Mouse (Mus musculus): ENCODE data around the gene Sec14l2.

DNA sequence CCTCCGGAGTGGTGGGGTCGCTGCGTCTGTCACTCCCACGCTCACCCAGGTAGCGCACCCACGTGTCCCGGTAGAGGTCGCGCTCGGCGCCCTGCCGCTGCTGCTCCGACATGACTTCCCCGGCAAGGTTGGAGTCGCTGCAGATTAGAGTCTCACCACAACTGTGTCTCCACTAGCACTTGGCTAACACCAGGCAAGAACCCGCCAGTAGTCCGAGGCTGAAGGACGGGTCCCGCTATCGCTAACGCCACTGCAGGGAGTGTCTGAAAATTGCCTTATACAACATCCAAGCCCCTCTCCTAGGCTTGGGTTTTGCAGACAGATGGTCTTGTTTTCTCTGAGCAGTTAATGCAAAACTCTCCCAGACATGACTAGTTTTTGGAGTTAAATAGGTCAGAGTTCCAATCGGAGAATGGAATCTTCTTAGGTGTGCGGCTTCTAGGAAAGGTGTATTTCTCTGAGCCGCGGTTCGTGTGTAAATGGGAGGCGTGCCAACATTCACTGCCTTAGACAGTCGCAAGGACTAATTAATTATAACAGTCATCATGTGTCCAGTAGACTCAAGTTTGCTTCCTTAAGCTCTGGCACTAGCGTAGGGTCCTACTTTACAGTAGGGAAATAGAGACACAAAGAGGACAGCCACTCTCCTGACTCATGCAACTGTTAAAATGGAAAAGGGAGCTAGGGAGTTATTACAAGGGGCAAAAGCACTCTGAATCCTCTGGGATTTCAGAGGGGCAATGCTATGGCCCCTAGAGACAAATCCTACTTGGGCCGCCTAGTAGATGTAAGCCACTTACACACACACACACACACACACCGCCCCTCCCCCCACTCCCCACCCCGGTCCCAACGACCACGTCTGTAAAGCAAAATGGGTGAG lies 27.8 kb downstream of the Sec14l2 start, which contains the start of gene Mtfp1:
- TF ChIP-seq CEBPB (IDR thresholded peaks at IDR 0.05; ENCODE audit: insufficient read depth, poor library complexity, severe bottlenecking) = no peak
- TF ChIP-seq E2F4 (IDR thresholded peaks at IDR 0.05; ENCODE audit: insufficient read depth) = no peak
- TF ChIP-seq POLR2AphosphoS2 (IDR thresholded peaks at IDR 0.05; ENCODE audit: insufficient read length, low read depth) = no peak
- no peak for TF ChIP-seq USF1 (IDR thresholded peaks at IDR 0.05; ENCODE audit: low read depth)
- TF ChIP-seq POLR2A (IDR thresholded peaks at IDR 0.05; ENCODE audit: insufficient read length, low read depth) = no peak
- TF ChIP-seq REST (IDR thresholded peaks at IDR 0.05; ENCODE audit: insufficient read depth, insufficient read length) = no peak
- TF ChIP-seq MYOD1 (IDR thresholded peaks at IDR 0.05; ENCODE audit: control insufficient read depth in 1 of 3, insufficient read length in 2 of 3, low read depth in 2 of 3) = no peak
- no peak for TF ChIP-seq TCF3 (IDR thresholded peaks at IDR 0.05; ENCODE audit: insufficient read length, low read depth)
- TF ChIP-seq MAX (IDR thresholded peaks at IDR 0.05; ENCODE audit: low read depth) = no peak
- TF ChIP-seq TCF12 (IDR thresholded peaks at IDR 0.05; ENCODE audit: insufficient read depth, poor library complexity, severe bottlenecking) = no peak

Measured in myocyte (in vitro differentiated cells).